Mouse (Mus musculus) thymus, postnatal 4 days (tissue): Measurements from ENCODE around the gene Mtmr10.
A peak's percentile ranks its signal among the peaks of the same experiment; 100 is the strongest.

Experiments
- DNase-seq: peaks from one replicate; pipeline ENCODE4 v3.0.0; 2021

Gene Mtmr10

GRCm38 (mm10) chr7:64296286-64297010 lies 9.0 kb downstream of the Mtmr10 start:
- no peak for DNase-seq

GRCm38 (mm10) chr7:64310241-64310640 lies 22.8 kb downstream of the Mtmr10 start:
- DNase-seq: no peak

- no peak for DNase-seq
These were observed 23.3 kb downstream of the Mtmr10 start for GRCm38 (mm10) chr7:64310756-64311155.

GRCm38 (mm10) chr7:64312811-64313210 lies 25.4 kb downstream of the Mtmr10 start:
- DNase-seq: no peak

GRCm38 (mm10) chr7:64321125-64321524 lies 33.7 kb downstream of the Mtmr10 start:
- no peak for DNase-seq

GRCm38 (mm10) chr7:64321658-64322057 lies 34.2 kb downstream of the Mtmr10 start:
- DNase-seq: no peak

- peak; percentile 97 for DNase-seq
These were observed 39.4 kb downstream of the Mtmr10 start for GRCm38 (mm10) chr7:64326892-64327291.

- no peak for DNase-seq
These were observed 40.0 kb downstream of the Mtmr10 start for GRCm38 (mm10) chr7:64327486-64327885.

GRCm38 (mm10) chr7:64331309-64331708 lies 43.9 kb downstream of the Mtmr10 start:
- no peak for DNase-seq

GRCm38 (mm10) chr7:64332686-64333085 lies 45.2 kb downstream of the Mtmr10 start:
- no peak for DNase-seq

GRCm38 (mm10) chr7:64347813-64348212 lies 60.4 kb downstream of the Mtmr10 start:
- no peak for DNase-seq

GRCm38 (mm10) chr7:64349147-64349861 lies 61.9 kb downstream of the Mtmr10 start:
- DNase-seq: no peak

GRCm38 (mm10) chr7:64351087-64351486 lies 63.6 kb downstream of the Mtmr10 start:
- no peak for DNase-seq

- no peak for DNase-seq
These were observed 66.8 kb downstream of the Mtmr10 start for GRCm38 (mm10) chr7:64354206-64354605.

- DNase-seq: no peak
These were observed 69.2 kb downstream of the Mtmr10 start for GRCm38 (mm10) chr7:64356661-64357060.

GRCm38 (mm10) chr7:64357405-64357804 lies 70.0 kb downstream of the Mtmr10 start:
- no peak for DNase-seq

- DNase-seq: no peak
These were observed 71.2 kb downstream of the Mtmr10 start for GRCm38 (mm10) chr7:64358666-64359065.

GRCm38 (mm10) chr7:64359943-64360585 lies 72.6 kb downstream of the Mtmr10 start:
- no peak for DNase-seq

GRCm38 (mm10) chr7:64360586-64360945 lies 73.1 kb downstream of the Mtmr10 start:
- no peak for DNase-seq

GRCm38 (mm10) chr7:64365863-64366262 lies 78.4 kb downstream of the Mtmr10 start:
- no peak for DNase-seq

- DNase-seq: no peak
These were observed 82.4 kb downstream of the Mtmr10 start for GRCm38 (mm10) chr7:64369841-64370240.

- DNase-seq: no peak
These were observed 84.8 kb downstream of the Mtmr10 start for GRCm38 (mm10) chr7:64371940-64372878.
